Mouse (Mus musculus) spleen, adult 2 months (tissue): ENCODE measurements around the gene Gm37240. TPM values are rescaled to one million over a fixed set of nuclear protein-coding genes. Genes with fewer than 3 reads are reported as not detected.

Experiments
- DNase-seq, 2 experiments: peaks; one replicate each; pipeline versions ENCODE4 v3.0.0 to v3.0.0-alpha.2; 2012 to 2021; ENCODE audit warnings: low spot score in 2 of 2, low read depth in 1 of 2
- H3K27ac ChIP-seq: fragments of 200-500 bp; 2 replicates; pipeline ENCODE4 v1.5.1; 2012; ENCODE audit warnings: low read length, inconsistent platforms; ENCODE audit not compliant: insufficient read depth
- H3K27me3 ChIP-seq: fragments of 200-500 bp; 2 replicates; pipeline ENCODE4 v1.6.1; 2012; ENCODE audit warnings: mild to moderate bottlenecking, moderate library complexity, low read length, inconsistent platforms; ENCODE audit not compliant: control insufficient read depth, insufficient read depth
- H3K36me3 ChIP-seq: fragments of 200-500 bp; 2 replicates; pipeline ENCODE4 v1.6.1; 2012; ENCODE audit warnings: mild to moderate bottlenecking, low read length, inconsistent platforms; ENCODE audit not compliant: control insufficient read depth, insufficient read depth
- H3K4me1 ChIP-seq: fragments of 200-500 bp; 2 replicates; pipeline ENCODE4 v1.6.1; 2011; ENCODE audit warnings: inconsistent platforms; ENCODE audit not compliant: control insufficient read depth, insufficient read depth, insufficient read length
- H3K4me3 ChIP-seq: fragments of 200-500 bp; 2 replicates; pipeline ENCODE4 v1.5.1; 2011; ENCODE audit warnings: mild to moderate bottlenecking, inconsistent platforms; ENCODE audit not compliant: insufficient read depth, insufficient read length; ENCODE audit errors: extremely low read depth
- CTCF ChIP-seq: fragments of 200-500 bp; IDR thresholded peaks from 2 replicates; pipeline ENCODE4 v1.5.1; 2011; ENCODE audit warnings: mild to moderate bottlenecking, inconsistent platforms; ENCODE audit not compliant: insufficient read depth, insufficient read length, insufficient replicate concordance; ENCODE audit errors: extremely low read depth
- POLR2A ChIP-seq: fragments of 200-500 bp; IDR thresholded peaks from 2 replicates; pipeline ENCODE4 v1.6.1; 2011; ENCODE audit warnings: low read depth, low read length, inconsistent platforms
- WGBS: fragments of 180-500 bp; shearing (Covaris S2); methylation state at CpG from one replicate; pipeline ENCODE4 v1.1.7; 2018; 5-methylcytosine and 5-hydroxymethylcytosine counted together
- polyA plus RNA-seq: library from polyadenylated mRNA; depleted of rRNA; stranded (reverse); fragments of >200 nt; gene quantifications from 2 replicates; pipeline ENCODE4 v1.2.3, GENCODE M21; 2012

Gm37240 gene
- polyA plus RNA-seq, 1 experiment, result 1.1 TPM

DNA sequence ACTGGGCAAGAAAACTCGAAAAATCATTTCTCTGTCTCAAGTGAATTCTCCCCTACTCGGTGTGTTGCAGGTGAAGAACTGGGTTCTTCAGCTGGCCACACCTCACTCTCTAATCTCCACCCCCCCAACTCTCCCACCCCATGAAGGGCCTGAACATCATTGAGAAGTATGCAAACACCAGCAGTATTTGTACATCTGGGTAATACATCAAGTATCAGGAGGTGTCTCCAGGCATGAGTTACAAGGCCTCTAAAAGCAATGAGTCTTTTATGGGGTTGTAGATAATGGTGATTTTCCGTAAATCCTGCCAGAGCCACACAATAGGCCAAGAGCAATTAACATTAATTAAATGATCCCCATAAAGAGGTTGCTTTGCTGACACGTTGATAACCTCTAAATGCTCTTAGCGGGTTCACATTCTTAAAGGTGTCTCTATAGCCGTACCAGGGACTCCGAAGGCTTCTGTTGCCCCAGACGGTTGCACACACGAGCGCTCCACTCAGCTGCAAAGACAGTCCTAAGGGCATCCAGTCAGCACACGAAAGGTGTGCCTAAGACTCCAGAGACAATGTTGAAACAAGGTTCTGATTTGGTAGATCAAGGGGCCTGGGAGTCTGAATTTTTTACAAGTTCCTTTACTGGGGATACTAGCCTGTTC lies 370.4 kb downstream of the Gm37240 start:
- no peaks in the 10 kb centered on the region for H3K27me3 ChIP-seq
- whole genome bisulfite sequencing, result 91% methylated on average over 11 of the region's 11 CpGs
- no peaks in the 10 kb centered on the region for H3K4me1 ChIP-seq
- H3K27ac ChIP-seq, result no peak overlapping the region
- H3K36me3 ChIP-seq, result no peaks in the 10 kb centered on the region
- DNase-seq, result no peak
- no peak for TF ChIP-seq POLR2A
- TF ChIP-seq CTCF, result no peak
- H3K4me3 ChIP-seq, result no peak overlapping the region

DNA sequence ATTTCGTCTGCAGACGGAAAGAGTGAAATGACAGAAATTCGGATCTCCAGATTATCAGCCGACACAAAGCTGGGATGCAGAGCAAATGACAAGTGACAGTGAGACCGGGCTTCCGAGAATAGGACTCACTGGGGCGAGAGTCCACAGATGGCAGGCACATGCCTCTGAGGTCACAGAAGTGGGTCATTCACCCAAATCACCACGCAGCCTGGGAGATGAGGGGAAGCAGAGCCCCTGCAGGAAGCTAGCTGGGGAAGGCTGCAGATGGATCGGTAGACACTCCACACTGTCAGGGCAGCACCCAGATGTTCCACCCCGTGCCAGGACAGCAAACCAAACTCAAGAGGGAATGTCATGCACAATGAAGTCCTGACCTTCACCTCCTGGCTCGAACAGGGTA lies 372.6 kb downstream of the Gm37240 start:
- Histone ChIP-seq H3K27ac (no peak overlapping the region), H3K4me1 (no peaks in the 10 kb centered on the region), H3K36me3 (no peaks in the 10 kb centered on the region), H3K4me3 (no peak overlapping the region), H3K27me3 (no peaks in the 10 kb centered on the region)
- no peak for TF ChIP-seq POLR2A
- no peak for TF ChIP-seq CTCF
- WGBS, result 88% methylated on average over 11 of the region's 11 CpGs
- no peak for DNase-seq

DNA sequence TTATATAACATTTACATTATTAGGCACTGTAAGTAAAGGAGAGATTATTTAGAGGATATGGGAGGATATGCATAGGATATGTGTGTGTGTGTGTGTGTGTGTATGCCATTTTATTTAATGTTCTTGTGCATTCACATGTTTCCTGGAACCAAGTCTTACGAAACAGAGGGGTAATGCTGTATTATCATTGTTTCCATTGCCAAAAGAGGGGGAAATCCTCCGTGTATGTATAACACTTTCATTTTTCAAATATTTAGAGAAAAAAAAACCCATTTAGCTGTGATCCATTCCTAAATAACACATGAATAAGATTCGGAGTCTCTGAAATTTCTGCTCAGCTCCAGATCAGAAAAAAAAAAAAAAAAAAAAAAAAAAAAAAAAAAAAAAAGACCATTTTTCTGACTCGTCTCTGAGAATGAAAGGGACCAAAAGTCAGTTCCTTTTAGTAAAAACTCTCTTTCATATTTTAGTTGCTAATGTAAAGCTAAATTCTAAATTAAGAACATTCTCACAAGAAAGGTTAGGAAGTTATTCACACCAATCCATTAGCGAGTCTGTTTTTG lies 378.5 kb downstream of the Gm37240 start:
- Histone ChIP-seq H3K27ac (no peak overlapping the region), H3K4me1 (no peaks in the 10 kb centered on the region), H3K27me3 (no peaks in the 10 kb centered on the region), H3K36me3 (no peaks in the 10 kb centered on the region), H3K4me3 (no peak overlapping the region)
- DNase-seq, result no peak
- 82% methylated on average over 5 of the region's 5 CpGs for WGBS
- TF ChIP-seq CTCF (no peak), POLR2A (no peak)

DNA sequence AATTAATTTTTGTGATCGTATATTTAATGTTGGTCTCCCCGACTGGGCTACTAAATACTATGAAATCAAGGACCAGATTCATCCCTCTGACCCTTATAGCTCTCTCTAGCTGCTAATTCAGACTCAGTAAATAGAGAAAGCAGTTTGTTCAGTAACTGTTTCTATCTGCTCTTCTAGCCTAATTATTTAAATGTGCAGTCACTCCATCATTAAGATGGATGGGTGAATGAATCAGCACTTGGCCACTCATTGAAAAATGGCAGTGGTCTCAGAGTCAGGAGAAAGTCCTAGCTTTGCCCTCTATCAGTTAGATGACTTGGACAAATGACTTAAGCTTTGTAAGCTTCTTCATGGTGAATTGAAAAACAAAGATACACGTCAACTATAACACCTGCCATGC lies 387.2 kb downstream of the Gm37240 start:
- no peak for DNase-seq
- TF ChIP-seq POLR2A (no peak), CTCF (no peak)
- Histone ChIP-seq H3K27me3 (no peaks in the 10 kb centered on the region), H3K36me3 (no peaks in the 10 kb centered on the region), H3K27ac (no peak overlapping the region), H3K4me1 (no peaks in the 10 kb centered on the region), H3K4me3 (no peak overlapping the region)
- 87% methylated on average over 3 of the region's 3 CpGs for WGBS

DNA sequence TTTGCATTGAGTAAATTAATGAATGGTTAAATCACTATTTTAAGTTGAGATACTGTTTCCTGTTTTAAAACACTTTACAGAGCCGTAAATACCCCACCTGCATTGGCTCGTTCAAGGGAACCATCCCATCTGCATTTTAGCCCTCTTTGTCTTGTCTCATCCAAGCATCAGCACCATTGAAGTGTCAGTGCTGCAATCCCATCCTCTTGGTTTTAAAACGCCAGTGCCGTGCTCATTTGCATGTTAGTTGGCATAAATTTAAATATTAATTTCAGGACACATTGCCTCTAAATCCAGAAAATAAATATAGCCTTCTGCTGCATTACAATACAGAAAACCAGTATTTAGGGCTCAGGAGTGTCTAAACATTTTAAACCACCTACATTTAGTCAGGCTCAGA lies 391.2 kb downstream of the Gm37240 start:
- H3K27me3 ChIP-seq, result no peaks in the 10 kb centered on the region
- WGBS, result 72% methylated on average over 4 of the region's 4 CpGs

DNA sequence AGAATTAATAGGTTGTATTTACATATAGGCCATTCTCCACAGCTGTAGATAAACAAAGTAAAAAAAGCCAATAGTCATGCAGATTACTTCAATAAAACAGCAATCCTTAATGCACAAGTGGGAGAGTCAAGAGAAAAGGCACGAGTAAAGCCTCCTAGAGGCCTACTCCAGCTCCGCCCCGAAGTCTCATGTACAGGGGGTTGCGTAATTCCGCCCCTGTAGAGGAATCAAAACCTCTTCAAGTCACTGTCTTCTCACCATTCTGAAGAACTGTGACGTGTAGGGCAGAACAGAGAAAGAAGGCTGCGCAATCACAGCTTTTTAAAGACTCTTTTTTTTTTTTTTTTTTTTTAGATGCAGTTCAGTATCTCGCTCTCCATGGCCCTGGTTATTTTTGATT lies 393.5 kb downstream of the Gm37240 start:
- Histone ChIP-seq H3K27me3 (no peaks in the 10 kb centered on the region), H3K27ac (no peak overlapping the region), H3K36me3 (no peaks in the 10 kb centered on the region), H3K4me1 (no peaks in the 10 kb centered on the region), H3K4me3 (no peak overlapping the region)
- 81% methylated on average over 8 of the region's 8 CpGs for WGBS
- no peak for DNase-seq
- no peak for TF ChIP-seq CTCF
- no peak for TF ChIP-seq POLR2A

More for the DNA sequence above, 391.2 kb downstream of the Gm37240 start:
- H3K36me3 ChIP-seq, result no peaks in the 10 kb centered on the region
- H3K27ac ChIP-seq, result no peak overlapping the region
- TF ChIP-seq POLR2A (no peak), CTCF (no peak)
- DNase-seq, result no peak
- H3K4me1 ChIP-seq, result no peaks in the 10 kb centered on the region
- H3K4me3 ChIP-seq, result no peak overlapping the region

DNA sequence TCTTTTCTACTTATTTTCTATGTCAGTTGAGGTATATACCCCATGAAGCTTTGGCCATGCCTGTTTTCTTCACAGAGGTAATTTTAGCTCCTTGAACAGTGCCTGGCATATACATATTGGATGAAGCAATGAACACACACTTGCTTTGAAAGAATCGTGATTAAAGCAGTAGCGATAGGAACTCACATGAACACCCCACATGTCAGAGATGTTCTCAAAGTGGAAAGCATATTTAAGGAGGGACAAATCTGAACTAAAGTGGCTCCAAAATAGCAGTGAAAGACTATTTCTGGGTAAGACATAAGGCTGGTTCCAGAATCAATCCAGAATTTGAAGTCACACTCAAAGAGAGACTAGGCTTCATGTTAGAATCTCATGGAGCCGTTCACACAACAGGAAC lies 397.1 kb downstream of the Gm37240 start:
- TF ChIP-seq CTCF, result no peak
- no peak for TF ChIP-seq POLR2A
- Histone ChIP-seq H3K4me3 (no peak overlapping the region), H3K27ac (no peak overlapping the region), H3K4me1 (no peaks in the 10 kb centered on the region), H3K27me3 (no peaks in the 10 kb centered on the region), H3K36me3 (no peaks in the 10 kb centered on the region)
- 88% methylated on average over 3 of the region's 3 CpGs for WGBS
- DNase-seq, result no peak
